51 mouse cellular contexts compared by ENCODE assay signal in the genomic region with DNA sequence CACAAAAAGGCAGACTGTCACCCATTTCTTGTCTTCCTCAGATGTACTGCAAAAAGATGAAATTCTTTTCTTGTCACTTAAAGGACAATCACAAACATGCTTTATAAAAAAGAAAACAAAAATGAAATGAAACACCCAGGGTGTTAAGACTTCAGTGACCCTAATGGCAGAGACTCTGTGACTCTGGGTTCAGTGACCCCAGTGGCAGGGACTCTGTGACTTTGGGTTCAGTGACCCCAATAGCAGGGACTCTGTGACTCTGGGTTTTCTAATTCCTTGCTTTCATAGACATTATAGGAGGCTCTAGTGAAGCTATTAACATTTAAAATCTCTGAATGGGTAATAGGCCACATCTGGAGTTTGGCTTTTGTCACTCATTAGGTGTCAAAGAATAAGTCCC. TPM values are rescaled to one million over a fixed set of nuclear protein-coding genes. Genes with fewer than 3 reads are reported as not detected.
"Had no signal": no experiment of that assay in that cellular context is flagged by ENCODE, and none has a peak within 500 bp of the region (broad histone marks: within the 10 kb centered on the region; RNA-seq: fewer than 3 reads in every experiment).

No protein-coding gene starts in this region.

- H3K27me3 ChIP-seq: heart, embryonic 12.5 days; heart, embryonic 13.5 days; heart, embryonic 15.5 days; hindbrain, embryonic 12.5 days; hindbrain, embryonic 13.5 days; hindbrain, embryonic 15.5 days; intestine, embryonic 15.5 days; kidney, embryonic 15.5 days had no signal

- H3K9me3 ChIP-seq: heart, embryonic 10.5 days; heart, embryonic 12.5 days; heart, embryonic 13.5 days; heart, embryonic 15.5 days; hindbrain, embryonic 10.5 days; hindbrain, embryonic 12.5 days; hindbrain, embryonic 13.5 days; hindbrain, embryonic 15.5 days; intestine, embryonic 15.5 days; kidney, embryonic 15.5 days had no signal

- H3K36me3 ChIP-seq: heart, embryonic 10.5 days; heart, embryonic 12.5 days; heart, embryonic 13.5 days; heart, embryonic 15.5 days; hindbrain, embryonic 10.5 days; hindbrain, embryonic 12.5 days; hindbrain, embryonic 13.5 days; hindbrain, embryonic 15.5 days; intestine, embryonic 15.5 days; kidney, embryonic 15.5 days had no signal

- H3K27ac ChIP-seq: heart, embryonic 10.5 days; heart, embryonic 13.5 days; heart, embryonic 15.5 days; hindbrain, embryonic 10.5 days; hindbrain, embryonic 12.5 days; hindbrain, embryonic 13.5 days; hindbrain, embryonic 14.5 days; hindbrain, embryonic 15.5 days; hindbrain, postnatal 0 days; intestine, embryonic 15.5 days; kidney, embryonic 15.5 days; kidney, postnatal 0 days; layer of hippocampus, adult 2 months had no signal

- H3K9ac ChIP-seq: heart, embryonic 12.5 days; heart, embryonic 13.5 days; heart, embryonic 15.5 days; hindbrain, embryonic 12.5 days; hindbrain, embryonic 13.5 days; hindbrain, embryonic 14.5 days; hindbrain, embryonic 15.5 days; intestine, embryonic 15.5 days; kidney, embryonic 15.5 days had no signal

- DNase-seq: heart, postnatal 10 days; heart, postnatal 14 days; heart, postnatal 36 days; heart, postnatal 4 days; kidney, adult 11 months; kidney, adult 18-20 months; kidney, adult 2 months; kidney, adult 8-10 months; kidney, adult 9 months; kidney, postnatal 10 days; kidney, postnatal 14 days; kidney, postnatal 25 days; kidney, postnatal 36 days; kidney, postnatal 4 days; layer of hippocampus, adult 9-11 months; layer of hippocampus, postnatal 36 days had no signal

- H3K4me2 ChIP-seq: heart, embryonic 11.5 days; heart, embryonic 12.5 days; heart, embryonic 13.5 days; heart, embryonic 15.5 days; hindbrain, embryonic 12.5 days; hindbrain, embryonic 13.5 days; hindbrain, embryonic 14.5 days; hindbrain, embryonic 15.5 days; intestine, embryonic 15.5 days; kidney, embryonic 15.5 days had no signal

- ATAC-seq: hindbrain, embryonic 16.5 days; hindbrain, postnatal 0 days; inflammation-experienced regulatory T-cells, adult 6 months; intestine, embryonic 15.5 days; intestine, embryonic 16.5 days; intestine, postnatal 0 days had no signal

- H3K4me3 ChIP-seq: heart, embryonic 10.5 days; heart, embryonic 12.5 days; heart, embryonic 13.5 days; heart, embryonic 15.5 days; hindbrain, embryonic 10.5 days; hindbrain, embryonic 12.5 days; hindbrain, embryonic 13.5 days; hindbrain, embryonic 15.5 days; intestine, embryonic 15.5 days; kidney, embryonic 15.5 days; layer of hippocampus, adult 2 months had no signal

RNA-seq across cellular contexts. Expression of gene 1700016D06Rik, which starts 53.9 kb away (rescaled TPM):
- total RNA-seq: heart, adult 8-10 months; heart, postnatal 10 days; heart, postnatal 14 days; heart, postnatal 25 days; heart, postnatal 36 days; heart, postnatal 4 days; hematopoietic stem cell, adult 5-6 weeks; hindbrain, postnatal 0 days; layer of hippocampus, adult 18-20 months; layer of hippocampus, adult 2 months; layer of hippocampus, adult 8-10 months; layer of hippocampus, postnatal 10 days; layer of hippocampus, postnatal 14 days; layer of hippocampus, postnatal 25 days; layer of hippocampus, postnatal 36 days had no signal
- polyA plus RNA-seq: heart, embryonic 10.5 days; heart, embryonic 11.5 days; heart, embryonic 12.5 days; heart, embryonic 13.5 days; heart, embryonic 14.5 days; heart, embryonic 15.5 days; heart, embryonic 16.5 days; heart, postnatal 0 days; hindbrain, embryonic 11.5 days; hindbrain, embryonic 12.5 days; hindbrain, embryonic 13.5 days; hindbrain, embryonic 14.5 days; hindbrain, embryonic 15.5 days; hindbrain, embryonic 16.5 days; hindbrain, postnatal 0 days; inflammation-experienced regulatory T-cells, adult 6 months; intestine, embryonic 14.5 days; intestine, embryonic 15.5 days; intestine, embryonic 16.5 days; intestine, postnatal 0 days; kidney, adult 2 months; kidney, embryonic 14.5 days; kidney, embryonic 15.5 days; kidney, embryonic 16.5 days; kidney, postnatal 0 days; large intestine, adult 2 months had no signal
